Mouse (Mus musculus): ENCODE data around the gene Tepp.

The Tepp gene

GRCm38 (mm10) chr8:95362272-95362671 lies 51.9 kb downstream of the Tepp start:
- no peak for DNase-seq (ENCODE audit: low spot score in 2 of 2)

- DNase-seq (ENCODE audit: low spot score in 2 of 2), result no peak
These were observed 53.5 kb downstream of the Tepp start for GRCm38 (mm10) chr8:95363849-95364248.

- no peak for DNase-seq (ENCODE audit: low spot score in 2 of 2)
These were observed 59.4 kb downstream of the Tepp start for GRCm38 (mm10) chr8:95369581-95370326.

- no peak for DNase-seq (ENCODE audit: low spot score in 2 of 2)
These were observed 63.1 kb downstream of the Tepp start for GRCm38 (mm10) chr8:95373389-95374002.

- no peak for DNase-seq (ENCODE audit: low spot score in 2 of 2)
These were observed 64.1 kb downstream of the Tepp start for GRCm38 (mm10) chr8:95374429-95374828.

GRCm38 (mm10) chr8:95375374-95375930 lies 65.1 kb downstream of the Tepp start:
- DNase-seq (ENCODE audit: low spot score in 2 of 2), result no peak

All from urinary bladder, postnatal 4 days (tissue).